Mouse (Mus musculus) macrophage (primary cell): Measurements from ENCODE around the gene Sestd1. TPM values are rescaled to one million over a fixed set of nuclear protein-coding genes. Genes with fewer than 3 reads are reported as not detected.

Experiments used
- H3K27ac ChIP-seq: fragments of 350-480 bp; formaldehyde crosslinking; 2 replicates; pipeline ENCODE4 v1.9.0; 2021
- H3K36me3 ChIP-seq: fragments of 350-480 bp; formaldehyde crosslinking; 2 replicates; pipeline ENCODE4 v1.9.0; 2021; ENCODE audit errors: inconsistent target
- H3K4me3 ChIP-seq: fragments of 350-480 bp; formaldehyde crosslinking; 2 replicates; pipeline ENCODE4 v1.9.0; 2021; ENCODE audit errors: inconsistent target
- H3K79me2 ChIP-seq: fragments of 350-480 bp; formaldehyde crosslinking; 2 replicates; pipeline ENCODE4 v1.9.0; 2021; ENCODE audit errors: inconsistent target
- WGBS: methylation state at CpG from one replicate; pipeline ENCODE4 v1.1.7; 2026; ENCODE audit warnings: inconsistent platforms; ENCODE audit not compliant: missing documents; 5-methylcytosine and 5-hydroxymethylcytosine counted together
- polyA plus RNA-seq: library from polyadenylated mRNA; stranded (reverse); fragments of 250-400 nt; gene quantifications from 3 replicates; pipeline ENCODE4 v1.2.4, GENCODE M21; 2018; ENCODE audit warnings: inconsistent platforms

The Sestd1 gene
- polyA plus RNA-seq, 1 experiment from 2014 or later = 24.4 TPM

GRCm38 (mm10) chr2:77169916-77170632, 110.3 kb downstream of the Sestd1 start:
- no peaks in the 10 kb centered on the region for H3K79me2 ChIP-seq
- no peaks in the 10 kb centered on the region for H3K36me3 ChIP-seq
- no peak overlapping the region for H3K27ac ChIP-seq
- WGBS = 4% methylated on average over 21 of the region's 21 CpGs
- H3K4me3 ChIP-seq = peak overlapping the region; percentile 43

GRCm38 (mm10) chr2:77169218-77169617, 111.2 kb downstream of the Sestd1 start:
- 93% methylated on average over 4 of the region's 4 CpGs for WGBS
- no peaks in the 10 kb centered on the region for H3K36me3 ChIP-seq
- H3K4me3 ChIP-seq = no peak overlapping the region
- H3K79me2 ChIP-seq = no peaks in the 10 kb centered on the region
- no peak overlapping the region for H3K27ac ChIP-seq

- 93% methylated on average over 7 of the region's 7 CpGs for WGBS
- Histone ChIP-seq H3K4me3 (no peak overlapping the region), H3K79me2 (no peaks in the 10 kb centered on the region), H3K36me3 (no peaks in the 10 kb centered on the region), H3K27ac (no peak overlapping the region)
Observed at GRCm38 (mm10) chr2:77168781-77169180, 111.6 kb downstream of the Sestd1 start.

- Histone ChIP-seq H3K36me3 (no peaks in the 10 kb centered on the region), H3K4me3 (no peak overlapping the region), H3K79me2 (no peaks in the 10 kb centered on the region), H3K27ac (no peak overlapping the region)
- WGBS = 85% methylated on average over 13 of the region's 13 CpGs
Observed at GRCm38 (mm10) chr2:77168081-77168685, 112.2 kb downstream of the Sestd1 start.

- WGBS = 90% methylated on average over 4 of the region's 4 CpGs
- H3K79me2 ChIP-seq = no peaks in the 10 kb centered on the region
- H3K36me3 ChIP-seq = no peaks in the 10 kb centered on the region
- H3K27ac ChIP-seq = no peak overlapping the region
- no peak overlapping the region for H3K4me3 ChIP-seq
Observed at GRCm38 (mm10) chr2:77166366-77166765, 114.0 kb downstream of the Sestd1 start.

GRCm38 (mm10) chr2:77164662-77165061, 115.7 kb downstream of the Sestd1 start:
- 93% methylated on average over 3 of the region's 3 CpGs for WGBS
- no peaks in the 10 kb centered on the region for H3K79me2 ChIP-seq
- H3K36me3 ChIP-seq = no peaks in the 10 kb centered on the region
- no peak overlapping the region for H3K27ac ChIP-seq
- no peak overlapping the region for H3K4me3 ChIP-seq

GRCm38 (mm10) chr2:77163381-77163780, 117.0 kb downstream of the Sestd1 start:
- WGBS = 95% methylated on average over 3 of the region's 3 CpGs
- H3K79me2 ChIP-seq = no peaks in the 10 kb centered on the region
- no peak overlapping the region for H3K27ac ChIP-seq
- no peaks in the 10 kb centered on the region for H3K36me3 ChIP-seq
- H3K4me3 ChIP-seq = no peak overlapping the region

GRCm38 (mm10) chr2:77162135-77162534, 118.3 kb downstream of the Sestd1 start:
- Histone ChIP-seq H3K36me3 (no peaks in the 10 kb centered on the region), H3K27ac (no peak overlapping the region), H3K4me3 (no peak overlapping the region), H3K79me2 (no peaks in the 10 kb centered on the region)
- 100% methylated on average over 3 of the region's 3 CpGs for WGBS

- no peaks in the 10 kb centered on the region for H3K36me3 ChIP-seq
- H3K79me2 ChIP-seq = no peaks in the 10 kb centered on the region
- no peak overlapping the region for H3K27ac ChIP-seq
- WGBS = 89% methylated on average over 4 of the region's 4 CpGs
- no peak overlapping the region for H3K4me3 ChIP-seq
Observed at GRCm38 (mm10) chr2:77157546-77157945, 122.8 kb downstream of the Sestd1 start.

- WGBS = 68% methylated on average over 4 of the region's 4 CpGs
- Histone ChIP-seq H3K4me3 (no peak overlapping the region), H3K79me2 (no peaks in the 10 kb centered on the region), H3K36me3 (no peaks in the 10 kb centered on the region), H3K27ac (no peak overlapping the region)
Observed at GRCm38 (mm10) chr2:77154080-77154479, 126.3 kb downstream of the Sestd1 start.

GRCm38 (mm10) chr2:77151255-77151654, 129.1 kb downstream of the Sestd1 start:
- Histone ChIP-seq H3K36me3 (no peaks in the 10 kb centered on the region), H3K27ac (no peak overlapping the region), H3K79me2 (no peaks in the 10 kb centered on the region), H3K4me3 (no peak overlapping the region)
- WGBS = 94% methylated on average over 8 of the region's 8 CpGs

GRCm38 (mm10) chr2:77149576-77149975, 130.8 kb downstream of the Sestd1 start:
- H3K79me2 ChIP-seq = no peaks in the 10 kb centered on the region
- H3K4me3 ChIP-seq = no peak overlapping the region
- no peaks in the 10 kb centered on the region for H3K36me3 ChIP-seq
- no peak overlapping the region for H3K27ac ChIP-seq
- 81% methylated on average over 2 of the region's 2 CpGs for WGBS

- Histone ChIP-seq H3K36me3 (no peaks in the 10 kb centered on the region), H3K4me3 (no peak overlapping the region), H3K27ac (no peak overlapping the region), H3K79me2 (no peaks in the 10 kb centered on the region)
- WGBS = 30% methylated on average over 4 of the region's 4 CpGs
Observed at GRCm38 (mm10) chr2:77148215-77148614, 132.2 kb downstream of the Sestd1 start.

GRCm38 (mm10) chr2:77146968-77147367, 133.4 kb downstream of the Sestd1 start:
- H3K79me2 ChIP-seq = no peaks in the 10 kb centered on the region
- WGBS = 73% methylated on average over 2 of the region's 2 CpGs
- H3K27ac ChIP-seq = no peak overlapping the region

GRCm38 (mm10) chr2:77146291-77146690, 134.1 kb downstream of the Sestd1 start:
- Histone ChIP-seq H3K36me3 (no peaks in the 10 kb centered on the region), H3K79me2 (no peaks in the 10 kb centered on the region), H3K27ac (no peak overlapping the region), H3K4me3 (no peak overlapping the region)
- WGBS = 90% methylated on average over 3 of the region's 3 CpGs

More at GRCm38 (mm10) chr2:77146968-77147367, 133.4 kb downstream of the Sestd1 start:
- Histone ChIP-seq H3K36me3 (no peaks in the 10 kb centered on the region), H3K4me3 (no peak overlapping the region)
